Mouse (Mus musculus) hindbrain, embryonic 13.5 days (tissue): Measurements from ENCODE around the gene Sde2. TPM values are rescaled to one million over a fixed set of nuclear protein-coding genes. Genes with fewer than 3 reads are reported as not detected.

Source experiments
- ATAC-seq: fragments of 200-750 bp; cut with Nextera tagmentation; 2 replicates; pipeline ENCODE4 v1.8.0; 2017; ENCODE audit warnings: moderate TSS enrichment; ENCODE audit not compliant: low FRiP score
- H3K27ac ChIP-seq: fragments of 300-500 bp; sonication (generic); 2 replicates; pipeline ENCODE4 v1.5.1; 2015; ENCODE audit warnings: inconsistent platforms, mild to moderate bottlenecking, moderate library complexity
- H3K27me3 ChIP-seq: fragments of 300-500 bp; sonication (generic); 2 replicates; pipeline ENCODE4 v1.6.1; 2015; ENCODE audit warnings: mild to moderate bottlenecking, inconsistent platforms
- H3K36me3 ChIP-seq: fragments of 300-500 bp; sonication (generic); 2 replicates; pipeline ENCODE4 v1.6.1; 2015; ENCODE audit warnings: mild to moderate bottlenecking, inconsistent platforms
- H3K4me1 ChIP-seq: fragments of 300-500 bp; sonication (generic); replicated peaks from 2 replicates; pipeline ENCODE4 v1.6.1; 2015; ENCODE audit warnings: inconsistent platforms
- H3K4me2 ChIP-seq: fragments of 300-500 bp; sonication (generic); 2 replicates; pipeline ENCODE4 v1.6.1; 2015; ENCODE audit warnings: inconsistent platforms, mild to moderate bottlenecking, moderate library complexity
- H3K4me3 ChIP-seq: fragments of 300-500 bp; sonication (generic); 2 replicates; pipeline ENCODE4 v1.5.1; 2015; ENCODE audit warnings: mild to moderate bottlenecking, inconsistent platforms
- H3K9ac ChIP-seq: fragments of 300-500 bp; sonication (generic); 2 replicates; pipeline ENCODE4 v1.6.1; 2015; ENCODE audit warnings: mild to moderate bottlenecking, inconsistent platforms
- H3K9me3 ChIP-seq: fragments of 300-500 bp; sonication (generic); 2 replicates; pipeline ENCODE4 v1.6.1; 2016; ENCODE audit warnings: inconsistent platforms
- WGBS: fragments of 180-500 bp; shearing (Covaris S2); methylation state at CpG from one replicate; pipeline ENCODE4 v1.1.7; 2015; 5-methylcytosine and 5-hydroxymethylcytosine counted together
- polyA plus RNA-seq: library from polyadenylated mRNA; unstranded; fragments of >200 nt; fragmentation: Nextera tagmentation; extraction: Ambion mirVana; gene quantifications from 2 replicates; pipeline ENCODE4 v1.2.1, GENCODE M21; 2015

The Sde2 gene
- polyA plus RNA-seq, 1 experiment from 2014 or later = 29.6 TPM

DNA sequence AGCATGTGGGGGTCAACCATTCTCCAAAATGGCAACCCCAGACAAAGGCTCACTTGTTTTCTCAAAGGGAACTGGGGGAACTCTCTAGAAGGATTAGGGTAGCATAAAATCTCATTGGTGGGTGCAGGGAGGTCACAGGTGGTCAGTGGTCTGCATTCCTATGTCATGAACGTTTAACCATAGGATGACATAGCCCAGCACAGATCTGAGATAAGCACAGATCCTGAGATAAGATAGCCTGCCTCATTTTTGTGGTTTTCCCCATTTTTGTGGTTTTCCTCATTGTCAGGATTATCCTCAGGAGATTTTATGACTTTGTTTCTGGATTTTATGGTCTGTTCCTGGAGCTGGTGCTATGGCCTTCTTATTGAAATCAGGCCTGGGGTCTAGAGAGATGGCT, 66.1 kb downstream of the Sde2 start:
- no peaks in the 10 kb centered on the region for H3K27me3 ChIP-seq
- no peak overlapping the region for H3K27ac ChIP-seq
- no peak overlapping the region for H3K4me2 ChIP-seq
- H3K36me3 ChIP-seq = no peaks in the 10 kb centered on the region
- no peak for ATAC-seq
- WGBS = 70% methylated on average over 1 of the region's 1 CpGs
- H3K4me1 ChIP-seq = no peaks in the 10 kb centered on the region
- H3K4me3 ChIP-seq = no peak overlapping the region
- H3K9ac ChIP-seq = no peak overlapping the region
- no peaks in the 10 kb centered on the region for H3K9me3 ChIP-seq

Other genes with a start within 250 kb of the Sde2 start
- gene Lin9, start 210.0 kb upstream of the Sde2 start, polyA plus RNA-seq = 12.2 and 13.8 TPM in 2 replicates
- gene Mixl1, start 154.1 kb upstream of the Sde2 start, polyA plus RNA-seq = 0.08 TPM in 1 of 2 replicates, not detected in the other
- 24.5 and 24.9 TPM in 2 replicates for gene Acbd3, start 125.1 kb upstream of the Sde2 start, polyA plus RNA-seq
- 3,757 and 3,885 TPM in 2 replicates for gene H3f3a, start 37.2 kb upstream of the Sde2 start, polyA plus RNA-seq
- gene Lefty2, start 42.0 kb downstream of the Sde2 start, polyA plus RNA-seq = 0.26 and 0.63 TPM in 2 replicates
- 74.1 and 78.7 TPM in 2 replicates for gene Pycr2, start 53.2 kb downstream of the Sde2 start, polyA plus RNA-seq
- gene Lefty1, start 83.9 kb downstream of the Sde2 start, polyA plus RNA-seq = 0.23 and 0.58 TPM in 2 replicates
- gene Tmem63a, start 91.2 kb downstream of the Sde2 start, polyA plus RNA-seq = 1.5 and 1.8 TPM in 2 replicates
- 3.3 and 4.8 TPM in 2 replicates for gene Ephx1, start 169.8 kb downstream of the Sde2 start, polyA plus RNA-seq
- 0.08 and 0.13 TPM in 2 replicates for gene 9130409I23Rik, start 200.1 kb downstream of the Sde2 start, polyA plus RNA-seq